Mouse (Mus musculus) heart, postnatal 0 days (tissue): ENCODE results near the gene Gemin2.

Experiments
- CTCF ChIP-seq: IDR thresholded peaks from 2 replicates; pipeline ENCODE4 v1.5.1; 2016; ENCODE audit warnings: antibody characterized with exemption, control low read depth, low read depth
- EP300 ChIP-seq: IDR thresholded peaks from 2 replicates; pipeline ENCODE4 v1.6.1; 2016; ENCODE audit warnings: antibody characterized with exemption, low read depth

GRCm38 (mm10) chr12:59052470-59052869, 39.3 kb downstream of the Gemin2 start:
- TF ChIP-seq CTCF: no peak
- TF ChIP-seq EP300: no peak
